Mouse (Mus musculus): ENCODE results near the gene Gtf2a2. TPM values are rescaled to one million over a fixed set of nuclear protein-coding genes. Genes with fewer than 3 reads are reported as not detected.

Gtf2a2 gene
- 10 to 100 TPM; 49.1 to 52.8 TPM for total RNA-seq (2021)
- long read RNA-seq, experiment 1, transcript Gtf2a2-202 (5 exons, 893 nt): major isoform, 31 of 44 reads
- long read RNA-seq, experiment 1, partial matches to known transcripts: 0 of 44 reads
- long read RNA-seq, experiment 1, other reads (novel, unspliced or antisense): 4 of 44 reads
- long read RNA-seq, experiment 2, transcript Gtf2a2-202 (5 exons, 893 nt): major isoform, 68 of 83 reads
- long read RNA-seq, experiment 2, partial matches to known transcripts: 2 of 83 reads
- long read RNA-seq, experiment 2, other reads (novel, unspliced or antisense): 6 of 83 reads

- peak; percentile 87 to 92 for DNase-seq
- intact Hi-C loops (cut with DNase I): no loop called here
Observed at GRCm38 (mm10) chr9:70012408-70012901, at the start of gene Gtf2a2. Gene Gtf2a2, plus strand, starts transcription at chr9:70012550.

GRCm38 (mm10) chr9:69964370-69964769 lies 48.0 kb upstream of the Gtf2a2 start:
- intact Hi-C loops (cut with DNase I): no loop called here
- no peak for DNase-seq

GRCm38 (mm10) chr9:69985526-69985925 lies 26.8 kb upstream of the Gtf2a2 start:
- intact Hi-C loops (cut with DNase I): no loop called here
- no peak for DNase-seq

- DNase-seq: no peak
Observed at GRCm38 (mm10) chr9:69986063-69986462, 26.3 kb upstream of the Gtf2a2 start.

GRCm38 (mm10) chr9:69986571-69986970 lies 25.8 kb upstream of the Gtf2a2 start:
- intact Hi-C loops (cut with DNase I): loop anchor here (2.0 kb wide), 1 partner anchor 38 kb away; no protein-coding TSS in a partner anchor
- DNase-seq: no peak

More at GRCm38 (mm10) chr9:69986063-69986462, 26.3 kb upstream of the Gtf2a2 start:
- intact Hi-C loops (cut with DNase I): loop anchor here (2.0 kb wide), 1 partner anchor 37 kb away; no protein-coding TSS in a partner anchor

- intact Hi-C loops (cut with DNase I): loop anchor here (2.0 kb wide), 1 partner anchor 39 kb away; no protein-coding TSS in a partner anchor
- peak; percentile 29 to 37 for DNase-seq
Observed at GRCm38 (mm10) chr9:69987579-69987978, 24.8 kb upstream of the Gtf2a2 start.

GRCm38 (mm10) chr9:69988706-69989302 lies 23.5 kb upstream of the Gtf2a2 start:
- intact Hi-C loops (cut with DNase I): no loop called here
- DNase-seq: no peak

GRCm38 (mm10) chr9:69989303-69990121 lies 22.8 kb upstream of the Gtf2a2 start, which contains the start of gene Bnip2:
Gene Bnip2, plus strand, starts transcription at chr9:69989466.
- intact Hi-C loops (cut with DNase I): no loop called here
- peak; percentile 94 to 95 for DNase-seq

- no peak for DNase-seq
- intact Hi-C loops (cut with DNase I): no loop called here
Observed at GRCm38 (mm10) chr9:69990346-69990745, 22.0 kb upstream of the Gtf2a2 start.

- intact Hi-C loops (cut with DNase I): no loop called here
- no peak for DNase-seq
Observed at GRCm38 (mm10) chr9:69992841-69993277, 19.5 kb upstream of the Gtf2a2 start.

- intact Hi-C loops (cut with DNase I): no loop called here
- DNase-seq: no peak
Observed at GRCm38 (mm10) chr9:69993479-69993878, 18.9 kb upstream of the Gtf2a2 start.

- intact Hi-C loops (cut with DNase I): no loop called here
- no peak for DNase-seq
Observed at GRCm38 (mm10) chr9:69994547-69994946, 17.8 kb upstream of the Gtf2a2 start.

GRCm38 (mm10) chr9:69999318-69999717 lies 13.0 kb upstream of the Gtf2a2 start:
- no peak for DNase-seq
- intact Hi-C loops (cut with DNase I): no loop called here

- DNase-seq: no peak
- intact Hi-C loops (cut with DNase I): no loop called here
Observed at GRCm38 (mm10) chr9:70003516-70003915, 8.8 kb upstream of the Gtf2a2 start.

- intact Hi-C loops (cut with DNase I): no loop called here
- no peak for DNase-seq
Observed at GRCm38 (mm10) chr9:70006984-70007383, 5.4 kb upstream of the Gtf2a2 start.

- DNase-seq: no peak
- intact Hi-C loops (cut with DNase I): no loop called here
Observed at GRCm38 (mm10) chr9:70007506-70008248, 4.7 kb upstream of the Gtf2a2 start.

- intact Hi-C loops (cut with DNase I): no loop called here
- no peak for DNase-seq
Observed at GRCm38 (mm10) chr9:70009754-70010304, 2.5 kb upstream of the Gtf2a2 start.

- DNase-seq: no peak
- intact Hi-C loops (cut with DNase I): no loop called here
Observed at GRCm38 (mm10) chr9:70010781-70011473, 1.4 kb upstream of the Gtf2a2 start.

Measured in gastrocnemius, postnatal 36 days (tissue).